Mouse (Mus musculus) left cerebral cortex, postnatal 14 days (tissue): Measurements from ENCODE around the gene Fam205a1. TPM values are rescaled to one million over a fixed set of nuclear protein-coding genes. Genes with fewer than 3 reads are reported as not detected.
A peak's percentile ranks its signal among the peaks of the same experiment; 100 is the strongest.
"Not testable (repeated sequence)": the region's sequence is repeated elsewhere in the genome, so short reads cannot be mapped to it uniquely, and the experiment has no call there.

Experiments used
- DNase-seq, 2 experiments: peaks; one replicate each; pipeline ENCODE4 v3.0.0; 2021 to 2022; ENCODE audit warnings: low spot score in 2 of 2, mixed read lengths in 1 of 2
- intact Hi-C: fragments of 180-260 bp; cut with DNase I; formaldehyde crosslinking; loops from one replicate; pipeline ENCODE4 v1.15.1; 2025
- long read RNA-seq, 2 experiments: library from polyadenylated mRNA; stranded (forward); transcript quantifications; one replicate each; pipeline ENCODE4 v2.0.0; 2021
- total RNA-seq, 2 experiments: library from RNA; stranded (reverse); gene quantifications; 2 replicates each; pipeline ENCODE4 v1.2.3; 2021

Gene Fam205a1
- under 1 TPM; 0.18 to 0.27 TPM for total RNA-seq
- long read RNA-seq, experiment 1, result 0 reads
- long read RNA-seq, experiment 2, result 0 reads

- intact Hi-C loops, DNase-seq: not testable (repeated sequence)
Measured at GRCm38 (mm10) chr4:42853788-42854187, at the start of gene Fam205a1. Fam205a1 (minus strand) TSS chr4:42853888.

- intact Hi-C loops, result no loop called here
Measured at GRCm38 (mm10) chr4:42902730-42903129, 49.0 kb upstream of the Fam205a1 start.

GRCm38 (mm10) chr4:42902174-42902573 lies 48.5 kb upstream of the Fam205a1 start:
- intact Hi-C loops, result no loop called here
- DNase-seq, result peak in 1 of 2 experiments; percentile 49

More at GRCm38 (mm10) chr4:42902730-42903129, 49.0 kb upstream of the Fam205a1 start:
- no peak for DNase-seq

- intact Hi-C loops, result no loop called here
- peak; percentile 60 to 75 for DNase-seq
Measured at GRCm38 (mm10) chr4:42900878-42901277, 47.2 kb upstream of the Fam205a1 start.

GRCm38 (mm10) chr4:42898914-42899313 lies 45.2 kb upstream of the Fam205a1 start:
- DNase-seq, result no peak
- intact Hi-C loops, result no loop called here

- intact Hi-C loops, result no loop called here
- no peak for DNase-seq
Measured at GRCm38 (mm10) chr4:42895118-42895517, 41.4 kb upstream of the Fam205a1 start.

- no peak for DNase-seq
- intact Hi-C loops, result no loop called here
Measured at GRCm38 (mm10) chr4:42891176-42891575, 37.5 kb upstream of the Fam205a1 start.

- DNase-seq, result no peak
- intact Hi-C loops, result no loop called here
Measured at GRCm38 (mm10) chr4:42888806-42889205, 35.1 kb upstream of the Fam205a1 start.

GRCm38 (mm10) chr4:42886926-42887325 lies 33.2 kb upstream of the Fam205a1 start:
- intact Hi-C loops, result loop anchor here (1.0 kb wide), 1 partner anchor 30 kb away; no protein-coding TSS in a partner anchor
- peak; percentile 47 to 75 for DNase-seq

- DNase-seq, result no peak
- intact Hi-C loops, result no loop called here
Measured at GRCm38 (mm10) chr4:42880677-42880948, 26.9 kb upstream of the Fam205a1 start.

- intact Hi-C loops, result loop anchor here (5.0 kb wide), 1 partner anchor 67 kb away; the partner anchor contains the start of gene Dnajb5
- no peak for DNase-seq
Measured at GRCm38 (mm10) chr4:42879829-42880676, 26.4 kb upstream of the Fam205a1 start.

- intact Hi-C loops, result loop anchor here (2.0 to 5.0 kb wide), 2 partner anchors 70 to 87 kb away; partner anchors contain the start of gene Dnajb5
Measured at GRCm38 (mm10) chr4:42877657-42878056, 24.0 kb upstream of the Fam205a1 start.

GRCm38 (mm10) chr4:42876586-42877291 lies 23.1 kb upstream of the Fam205a1 start:
- intact Hi-C loops, result loop anchor here (2.0 to 5.0 kb wide), 2 partner anchors 71 to 88 kb away; partner anchors contain the start of gene Dnajb5
- DNase-seq, result peak; percentile 55 to 68

More at GRCm38 (mm10) chr4:42877657-42878056, 24.0 kb upstream of the Fam205a1 start:
- DNase-seq, result no peak

- intact Hi-C loops, result no loop called here
- no peak for DNase-seq
Measured at GRCm38 (mm10) chr4:42874134-42874533, 20.4 kb upstream of the Fam205a1 start, which contains the start of gene Fam205c. Fam205c (minus strand) TSS chr4:42874234.

GRCm38 (mm10) chr4:42872746-42873435 lies 19.2 kb upstream of the Fam205a1 start:
- intact Hi-C loops, result no loop called here
- no peak for DNase-seq

GRCm38 (mm10) chr4:42872151-42872550 lies 18.5 kb upstream of the Fam205a1 start:
- intact Hi-C loops, result no loop called here
- DNase-seq, result no peak

- intact Hi-C loops, result no loop called here
- peak; percentile 25 to 35 for DNase-seq
Measured at GRCm38 (mm10) chr4:42870748-42871147, 17.1 kb upstream of the Fam205a1 start.

- intact Hi-C loops, result no loop called here
- no peak for DNase-seq
Measured at GRCm38 (mm10) chr4:42868193-42868592, 14.5 kb upstream of the Fam205a1 start.

- DNase-seq, result no peak
- intact Hi-C loops, result no loop called here
Measured at GRCm38 (mm10) chr4:42867390-42867789, 13.7 kb upstream of the Fam205a1 start.

GRCm38 (mm10) chr4:42863487-42863886 lies 9.8 kb upstream of the Fam205a1 start:
- DNase-seq, intact Hi-C loops: not testable (repeated sequence)
